Mouse (Mus musculus) stomach, embryonic 14.5 days (tissue): ENCODE data around the gene Zglp1. TPM values are rescaled to one million over a fixed set of nuclear protein-coding genes. Genes with fewer than 3 reads are reported as not detected.

Source experiments
- ATAC-seq: fragments of 200-750 bp; cut with Nextera tagmentation; 2 replicates; pipeline ENCODE4 v1.8.0; 2017; ENCODE audit warnings: low read depth, moderate TSS enrichment; ENCODE audit not compliant: insufficient number of reproducible peaks, insufficient read depth, low FRiP score
- H3K27ac ChIP-seq: fragments of 300-500 bp; sonication (generic); 2 replicates; pipeline ENCODE4 v1.5.1; 2014; ENCODE audit warnings: mild to moderate bottlenecking, low read length, moderate library complexity, mixed read lengths
- H3K27me3 ChIP-seq: fragments of 300-500 bp; sonication (generic); 2 replicates; pipeline ENCODE4 v1.6.1; 2014; ENCODE audit warnings: low read length, control low read depth, mixed read lengths; ENCODE audit not compliant: control insufficient read depth, insufficient read depth
- H3K36me3 ChIP-seq: fragments of 300-500 bp; sonication (generic); 2 replicates; pipeline ENCODE4 v1.6.1; 2014; ENCODE audit warnings: mild to moderate bottlenecking, control low read depth, low read length, moderate library complexity, mixed read lengths; ENCODE audit not compliant: control insufficient read depth, insufficient read depth
- H3K4me1 ChIP-seq: fragments of 300-500 bp; sonication (generic); 2 replicates; pipeline ENCODE4 v1.6.1; 2014; ENCODE audit warnings: low read length, control low read depth, mixed read lengths; ENCODE audit not compliant: control insufficient read depth, insufficient read depth
- H3K4me2 ChIP-seq: fragments of 300-500 bp; sonication (generic); replicated peaks from 2 replicates; pipeline ENCODE4 v1.6.1; 2014; ENCODE audit warnings: low read depth, low read length, control low read depth
- H3K4me3 ChIP-seq: fragments of 300-500 bp; sonication (generic); 2 replicates; pipeline ENCODE4 v1.5.1; 2014; ENCODE audit warnings: low read depth, low read length, control low read depth
- H3K9ac ChIP-seq: fragments of 300-500 bp; sonication (generic); replicated peaks from 2 replicates; pipeline ENCODE4 v1.6.1; 2014; ENCODE audit warnings: low read depth, mild to moderate bottlenecking, control low read depth, low read length, moderate library complexity, mixed read lengths
- H3K9me3 ChIP-seq: fragments of 300-500 bp; sonication (generic); 2 replicates; pipeline ENCODE4 v1.6.1; 2016; ENCODE audit warnings: low read depth, low read length, control low read depth; ENCODE audit not compliant: control insufficient read depth
- WGBS: fragments of 180-500 bp; shearing (Covaris S2); extraction: QIAGEN DNeasy Blood & Tissue Kit; methylation state at CpG from one replicate; pipeline ENCODE4 v1.1.7; 2014; 5-methylcytosine and 5-hydroxymethylcytosine counted together
- polyA plus RNA-seq: library from polyadenylated mRNA; unstranded; fragments of >200 nt; fragmentation: Nextera tagmentation; extraction: Ambion mirVana; gene quantifications from 2 replicates; pipeline ENCODE4 v1.2.1, GENCODE M21; 2014

Gene Zglp1
- polyA plus RNA-seq, 1 experiment from 2014 or later, result 1.8 TPM

- no peak for ATAC-seq
- H3K9ac ChIP-seq, result no peak overlapping the region
- no peaks in the 10 kb centered on the region for H3K9me3 ChIP-seq
- no peak overlapping the region for H3K27ac ChIP-seq
- H3K4me1 ChIP-seq, result peaks cover 22% of the 10 kb centered on the region
- 57% methylated on average over 8 of the region's 8 CpGs for WGBS
- H3K36me3 ChIP-seq, result no peaks in the 10 kb centered on the region
- H3K27me3 ChIP-seq, result peaks cover 16% of the 10 kb centered on the region
- H3K4me2 ChIP-seq, result no peak overlapping the region
- H3K4me3 ChIP-seq, result no peak overlapping the region
Observed at GRCm38 (mm10) chr9:21027774-21028290, 39.1 kb downstream of the Zglp1 start.

- Histone ChIP-seq H3K9me3 (no peaks in the 10 kb centered on the region), H3K4me1 (peaks cover 13% of the 10 kb centered on the region), H3K27ac (no peak overlapping the region), H3K36me3 (no peaks in the 10 kb centered on the region), H3K27me3 (peaks cover 7% of the 10 kb centered on the region; the same call in 1 of the 2 replicates), H3K4me3 (no peak overlapping the region), H3K4me2 (no peak overlapping the region), H3K9ac (no peak overlapping the region)
- WGBS, result 70% methylated on average over 12 of the region's 12 CpGs
- ATAC-seq, result no peak
Observed at GRCm38 (mm10) chr9:21026849-21027248, 40.0 kb downstream of the Zglp1 start.

- no peaks in the 10 kb centered on the region for H3K9me3 ChIP-seq
- 48% methylated on average over 19 of the region's 19 CpGs for WGBS
- H3K9ac ChIP-seq, result no peak overlapping the region
- H3K4me1 ChIP-seq, result peaks cover 11% of the 10 kb centered on the region; the same call in 1 of the 2 replicates
- H3K27me3 ChIP-seq, result 0 out of 2 replicates have a peak, but pooled peaks cover 6% of the 10 kb centered on the region
- peak overlapping the region; percentile 18; the same call in 1 of the 2 replicates for H3K4me2 ChIP-seq
- peak overlapping the region; percentile 10 for H3K27ac ChIP-seq
- H3K36me3 ChIP-seq, result no peaks in the 10 kb centered on the region
- ATAC-seq, result peak; percentile 42
- H3K4me3 ChIP-seq, result no peak overlapping the region
Observed at GRCm38 (mm10) chr9:21025258-21025810, 41.6 kb downstream of the Zglp1 start.

GRCm38 (mm10) chr9:21022726-21023125 lies 44.2 kb downstream of the Zglp1 start:
- no peak overlapping the region for H3K4me2 ChIP-seq
- H3K36me3 ChIP-seq, result no peaks in the 10 kb centered on the region
- no peak for ATAC-seq
- H3K4me1 ChIP-seq, result no peaks in the 10 kb centered on the region
- no peak overlapping the region for H3K4me3 ChIP-seq
- 80% methylated on average over 1 of the region's 1 CpGs for WGBS
- H3K9me3 ChIP-seq, result no peaks in the 10 kb centered on the region
- no peak overlapping the region for H3K27ac ChIP-seq
- no peak overlapping the region for H3K9ac ChIP-seq
- H3K27me3 ChIP-seq, result no peaks in the 10 kb centered on the region

GRCm38 (mm10) chr9:21022288-21022687 lies 44.6 kb downstream of the Zglp1 start:
- H3K27ac ChIP-seq, result no peak overlapping the region

GRCm38 (mm10) chr9:21021363-21021762 lies 45.5 kb downstream of the Zglp1 start:
- Histone ChIP-seq H3K9ac (no peak overlapping the region), H3K27me3 (peaks cover 11% of the 10 kb centered on the region; the same call in 1 of the 2 replicates), H3K27ac (no peak overlapping the region), H3K36me3 (no peaks in the 10 kb centered on the region), H3K4me3 (no peak overlapping the region), H3K4me2 (no peak overlapping the region), H3K9me3 (no peaks in the 10 kb centered on the region), H3K4me1 (peaks cover 4% of the 10 kb centered on the region; the same call in 1 of the 2 replicates)
- WGBS, result 77% methylated on average over 3 of the region's 3 CpGs
- no peak for ATAC-seq

More at GRCm38 (mm10) chr9:21022288-21022687, 44.6 kb downstream of the Zglp1 start:
- Histone ChIP-seq H3K4me2 (no peak overlapping the region), H3K9me3 (no peaks in the 10 kb centered on the region), H3K4me3 (no peak overlapping the region), H3K9ac (no peak overlapping the region), H3K4me1 (no peaks in the 10 kb centered on the region), H3K36me3 (no peaks in the 10 kb centered on the region), H3K27me3 (peaks cover 3% of the 10 kb centered on the region; the same call in 1 of the 2 replicates)
- 51% methylated on average over 6 of the region's 6 CpGs for WGBS
- no peak for ATAC-seq

- Histone ChIP-seq H3K4me3 (no peak overlapping the region), H3K9me3 (no peaks in the 10 kb centered on the region), H3K4me1 (peaks cover 14% of the 10 kb centered on the region), H3K36me3 (no peaks in the 10 kb centered on the region), H3K4me2 (no peak overlapping the region), H3K9ac (no peak overlapping the region), H3K27me3 (peaks cover 15% of the 10 kb centered on the region; the same call in 1 of the 2 replicates), H3K27ac (no peak overlapping the region)
- no peak for ATAC-seq
- WGBS, result 66% methylated on average over 2 of the region's 2 CpGs
Observed at GRCm38 (mm10) chr9:21018600-21018999, 48.3 kb downstream of the Zglp1 start.

- Histone ChIP-seq H3K9me3 (no peaks in the 10 kb centered on the region), H3K4me2 (peak overlapping the region; percentile 59; the same call in 1 of the 2 replicates), H3K27me3 (peaks cover 15% of the 10 kb centered on the region; the same call in 1 of the 2 replicates), H3K4me3 (no peak overlapping the region; the same call in 1 of the 2 replicates), H3K27ac (no peak overlapping the region), H3K4me1 (peaks cover 14% of the 10 kb centered on the region), H3K9ac (no peak overlapping the region), H3K36me3 (no peaks in the 10 kb centered on the region)
- WGBS, result 29% methylated on average over 4 of the region's 4 CpGs
- ATAC-seq, result no peak
Observed at GRCm38 (mm10) chr9:21017177-21017575, 49.7 kb downstream of the Zglp1 start.
